Mouse (Mus musculus) kidney, adult 2 months (tissue): Measurements from ENCODE around the gene S100a7a.

Experiments used
- CTCF ChIP-seq: fragments of 200-500 bp; conservative IDR thresholded peaks from 2 replicates; pipeline ENCODE4 v1.5.1; 2011; ENCODE audit warnings: low read depth, mild to moderate bottlenecking, control low read depth, low read length, moderate library complexity, mixed read lengths; ENCODE audit not compliant: insufficient read depth, insufficient read length
- POLR2A ChIP-seq: fragments of 200-500 bp; IDR thresholded peaks from one replicate; pipeline ENCODE4 v1.6.1; 2011; ENCODE audit warnings: low read depth, low read length, control low read depth

DNA sequence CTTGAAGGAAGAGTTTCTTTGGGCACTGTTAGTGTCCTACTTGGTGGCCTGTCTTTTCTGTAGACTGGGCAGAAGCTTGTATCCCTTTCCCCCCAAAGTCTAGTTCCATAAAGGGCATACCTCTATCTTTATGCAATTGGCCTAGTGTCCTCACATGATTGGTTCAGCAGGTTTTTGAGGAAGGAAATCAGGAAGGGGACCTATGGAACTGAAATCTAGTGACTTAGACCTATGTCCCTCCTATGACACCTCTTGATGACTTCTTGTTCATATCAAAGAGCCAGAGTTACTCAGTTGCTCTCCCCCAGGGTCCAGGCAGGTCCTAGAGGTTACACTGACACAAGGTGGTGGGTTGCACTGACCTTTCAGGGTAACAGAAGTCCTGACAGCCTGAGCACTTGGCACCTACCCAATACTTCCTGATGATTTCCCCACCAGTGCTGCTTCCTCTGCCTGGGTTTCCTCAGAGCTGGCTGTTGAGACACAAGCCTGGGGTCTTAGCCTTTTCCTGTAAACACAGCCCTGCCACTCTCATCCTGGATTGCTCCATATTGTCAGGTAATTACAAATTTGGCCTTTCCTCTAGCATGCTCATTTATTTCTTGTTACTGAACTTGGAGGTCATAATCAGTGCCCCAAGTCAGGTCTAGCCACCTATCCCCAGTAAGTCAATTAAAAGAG is 5.7 kb downstream of the S100a7a start:
- TF ChIP-seq CTCF, result no peak
- TF ChIP-seq POLR2A, result no peak
